Mouse (Mus musculus) left cerebral cortex, postnatal 36 days (tissue): Measurements from ENCODE around the gene Brd4. TPM values are rescaled to one million over a fixed set of nuclear protein-coding genes. Genes with fewer than 3 reads are reported as not detected.

Experiments
- DNase-seq, 2 experiments: peaks; one replicate each; pipeline ENCODE4 v3.0.0; 2021 to 2022; ENCODE audit warnings: low spot score in 2 of 2, mixed read lengths in 1 of 2
- intact Hi-C: fragments of 180-260 bp; cut with DNase I; formaldehyde crosslinking; loops from one replicate; pipeline ENCODE4 v1.15.1; 2025
- total RNA-seq, 2 experiments: library from RNA; stranded (reverse); gene quantifications; 2 replicates each; pipeline ENCODE4 v1.2.3; 2021

The Brd4 gene
- total RNA-seq, 2 experiments from 2014 or later = 103 to 147 TPM

DNA sequence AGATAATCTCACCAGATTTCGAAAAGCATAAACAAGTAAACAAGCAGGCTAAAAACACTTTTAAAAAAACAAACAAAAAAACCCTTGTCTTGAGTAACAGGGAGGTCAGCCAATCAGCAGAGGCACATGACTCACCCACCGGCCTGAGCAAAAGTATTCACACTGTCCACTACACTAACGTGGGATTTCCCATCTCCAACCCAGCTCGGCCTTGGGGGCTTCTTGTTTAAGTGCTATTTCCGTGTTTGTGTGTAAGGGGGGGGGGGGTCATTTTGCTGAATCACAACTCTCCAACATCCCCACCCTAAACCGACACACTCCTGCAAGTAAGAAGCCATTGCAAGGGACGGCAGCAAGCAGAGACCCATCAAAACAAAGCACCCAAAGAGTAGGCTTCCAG lies 1.2 kb downstream of the Brd4 start:
- intact Hi-C loops = loop anchor here (5.0 kb wide), 1 partner anchor 51 kb away; no protein-coding TSS in a partner anchor
- no peak for DNase-seq

DNA sequence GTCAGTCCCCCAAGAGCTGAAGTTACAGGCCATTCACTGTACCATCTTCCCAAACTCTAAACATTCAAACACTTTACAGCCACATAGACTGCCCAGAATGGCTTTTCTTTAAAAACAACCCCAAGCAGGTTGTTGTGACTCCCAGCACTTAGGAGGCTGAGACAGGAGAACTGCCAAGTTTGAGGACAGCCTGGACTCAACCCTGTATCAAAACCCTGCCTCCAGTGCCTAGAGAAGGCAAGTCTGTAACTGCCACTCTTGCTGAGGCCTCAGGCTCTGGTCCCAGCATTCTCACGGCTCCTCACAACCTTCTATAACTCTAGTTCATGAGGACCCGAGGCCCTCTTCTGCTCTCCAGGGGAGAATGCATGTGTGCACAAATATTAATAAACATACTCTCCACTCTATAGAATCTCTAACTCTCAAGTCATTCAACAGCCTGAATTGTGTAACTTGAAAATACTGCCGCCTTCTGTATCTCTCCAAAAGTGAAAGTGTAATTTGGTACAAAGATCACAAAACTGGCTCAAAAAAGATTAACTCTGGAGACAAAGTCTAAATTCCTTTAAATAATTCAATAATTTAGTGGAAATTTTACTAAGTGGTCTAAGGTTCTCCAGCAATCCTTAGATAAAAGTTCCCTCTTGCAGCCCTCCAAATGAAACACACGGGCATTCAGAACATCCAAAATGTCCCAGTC lies 2.8 kb downstream of the Brd4 start:
- DNase-seq = no peak
- intact Hi-C loops = loop anchor here (5.0 kb wide), 1 partner anchor 49 kb away; no protein-coding TSS in a partner anchor

DNA sequence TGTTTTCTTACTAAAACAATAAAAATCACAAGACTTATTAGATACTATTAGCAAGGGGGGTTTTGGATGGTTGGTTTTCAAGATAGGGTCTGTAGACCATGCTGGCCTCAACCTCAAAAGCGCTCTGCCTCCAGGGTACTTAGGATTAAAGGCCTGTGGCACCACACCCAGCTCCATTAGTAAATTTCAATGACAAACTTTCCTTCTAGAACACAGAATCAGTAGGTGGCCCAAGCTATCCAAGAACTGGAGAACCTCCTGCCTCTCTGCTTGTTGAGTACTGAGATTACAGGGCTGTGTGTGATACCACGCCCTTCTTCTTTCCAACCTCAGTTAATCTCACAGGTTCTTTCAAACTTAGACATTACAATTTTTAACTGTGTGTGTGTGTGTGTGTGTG lies 3.4 kb downstream of the Brd4 start:
- intact Hi-C loops = loop anchor here (5.0 kb wide), 1 partner anchor 49 kb away; no protein-coding TSS in a partner anchor
- no peak for DNase-seq

DNA sequence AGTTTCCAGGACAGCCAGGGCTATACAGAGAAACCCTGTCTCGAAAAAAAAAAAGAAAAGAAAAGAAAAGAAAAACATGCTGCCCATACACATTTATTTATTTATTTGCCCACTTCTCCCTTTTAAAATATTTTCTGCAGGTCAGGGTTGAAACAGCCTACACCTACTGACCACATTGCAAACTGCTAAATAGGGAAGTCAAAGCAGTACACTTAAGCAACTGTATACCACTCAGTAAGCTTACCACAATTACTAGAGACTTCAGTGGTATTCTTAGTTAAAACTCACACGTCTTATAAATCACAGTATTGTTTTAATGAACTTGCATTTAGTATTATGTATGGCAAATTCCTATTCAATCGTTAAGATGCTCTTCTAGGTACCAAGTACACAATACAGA lies 3.9 kb downstream of the Brd4 start:
- intact Hi-C loops = loop anchor here (5.0 kb wide), 1 partner anchor 48 kb away; no protein-coding TSS in a partner anchor
- no peak for DNase-seq

DNA sequence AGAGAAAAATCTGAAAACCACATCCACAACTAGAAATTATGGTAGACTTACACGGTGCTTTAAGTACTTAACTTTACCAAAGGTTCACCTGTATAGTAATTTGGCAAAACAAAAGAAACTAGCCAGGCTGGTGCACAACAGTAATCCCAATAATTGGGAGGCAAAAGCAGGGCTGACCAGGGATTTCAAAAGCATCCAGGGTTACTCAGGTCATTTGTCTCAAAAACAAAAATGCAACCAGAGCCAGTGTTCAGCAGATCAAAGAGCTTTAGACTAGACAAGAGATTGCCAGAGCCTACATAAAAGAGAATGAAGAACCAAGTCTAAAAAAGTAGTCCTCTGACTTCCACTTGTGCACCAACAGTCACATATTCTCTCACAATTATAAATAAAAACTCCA lies 7.3 kb downstream of the Brd4 start:
- no peak for DNase-seq
- intact Hi-C loops = loop anchor here (5.0 kb wide), 1 partner anchor 55 kb away; no protein-coding TSS in a partner anchor

DNA sequence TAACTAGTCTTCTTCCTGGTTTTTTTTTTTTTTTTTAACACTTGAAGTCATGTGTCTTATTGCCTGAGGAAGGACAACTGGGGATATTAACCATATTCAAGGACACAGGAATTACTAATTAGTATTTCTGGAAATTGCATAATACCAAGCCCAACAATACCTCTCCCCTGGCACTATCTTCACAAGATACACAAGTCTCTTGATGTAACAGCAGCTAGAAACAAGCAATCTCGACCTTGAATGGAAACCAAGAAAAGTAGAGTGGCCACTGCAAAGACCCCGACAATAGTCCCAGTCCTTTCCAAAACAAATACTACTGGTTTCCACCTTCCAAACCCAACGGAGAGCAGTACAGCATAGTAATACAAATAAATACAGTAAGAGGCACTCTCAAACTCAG lies 9.0 kb downstream of the Brd4 start:
- intact Hi-C loops = loop anchor here (5.0 kb wide), 1 partner anchor 53 kb away; no protein-coding TSS in a partner anchor

DNA sequence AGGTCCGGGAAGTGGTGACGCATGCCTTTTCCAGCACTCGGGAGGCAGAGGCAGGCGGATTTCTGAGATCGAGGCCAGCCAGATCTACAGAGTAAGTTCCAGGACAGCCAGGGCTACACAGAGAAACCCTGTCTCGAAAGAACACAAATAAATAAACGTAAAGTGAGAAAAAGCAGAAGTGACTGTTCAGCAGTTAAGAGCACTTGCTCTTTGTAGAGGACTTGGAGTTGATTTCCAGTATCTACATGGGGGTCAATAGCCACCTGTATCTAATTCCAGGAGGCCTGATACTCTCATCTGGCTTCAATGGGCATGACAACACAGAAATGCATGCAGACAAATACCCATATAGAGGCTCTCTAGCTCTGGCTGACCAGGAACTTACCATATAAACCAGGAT lies 15.4 kb downstream of the Brd4 start:
- intact Hi-C loops = no loop called here
- DNase-seq = no peak

More for the DNA sequence above, 9.0 kb downstream of the Brd4 start:
- no peak for DNase-seq

DNA sequence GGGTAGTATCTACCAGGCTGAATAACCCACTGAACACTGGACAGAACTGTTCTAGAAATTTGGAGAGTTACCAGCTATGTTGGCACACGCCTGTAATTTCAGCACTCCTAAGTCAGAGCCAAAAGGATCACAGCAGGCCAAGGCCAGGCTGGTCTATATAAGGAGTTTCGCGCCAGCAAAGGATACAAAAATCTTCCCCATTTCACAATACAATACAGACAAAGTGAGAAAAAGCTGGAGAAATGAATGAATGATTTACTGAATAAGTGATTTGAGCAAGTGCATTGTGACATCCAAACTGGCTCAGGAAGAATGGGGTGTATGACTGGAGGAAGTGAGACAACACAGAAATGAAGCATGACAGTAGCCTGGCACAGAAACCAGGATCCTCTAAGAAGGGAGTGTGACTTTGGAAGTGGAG lies 16.0 kb downstream of the Brd4 start:
- DNase-seq = no peak
- intact Hi-C loops = no loop called here

DNA sequence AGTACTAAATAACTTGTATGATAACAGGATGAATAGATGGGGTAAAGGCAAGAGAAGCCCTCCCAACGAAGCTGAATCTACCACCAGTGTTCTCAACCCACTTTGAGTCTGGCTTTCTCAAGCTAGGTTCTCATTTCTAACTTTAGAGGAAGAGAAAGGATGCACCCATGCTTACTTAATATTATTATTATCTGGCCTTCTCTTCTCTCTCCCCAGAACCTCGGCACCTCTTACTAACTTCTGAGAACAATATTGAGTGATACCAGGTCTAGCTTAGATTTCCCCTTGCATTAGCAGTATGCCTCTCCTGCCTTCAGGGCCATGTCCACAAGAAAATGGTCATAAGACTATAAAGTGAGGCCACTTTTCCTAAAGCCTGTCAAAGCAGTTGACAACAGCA lies 16.4 kb downstream of the Brd4 start:
- intact Hi-C loops = no loop called here

DNA sequence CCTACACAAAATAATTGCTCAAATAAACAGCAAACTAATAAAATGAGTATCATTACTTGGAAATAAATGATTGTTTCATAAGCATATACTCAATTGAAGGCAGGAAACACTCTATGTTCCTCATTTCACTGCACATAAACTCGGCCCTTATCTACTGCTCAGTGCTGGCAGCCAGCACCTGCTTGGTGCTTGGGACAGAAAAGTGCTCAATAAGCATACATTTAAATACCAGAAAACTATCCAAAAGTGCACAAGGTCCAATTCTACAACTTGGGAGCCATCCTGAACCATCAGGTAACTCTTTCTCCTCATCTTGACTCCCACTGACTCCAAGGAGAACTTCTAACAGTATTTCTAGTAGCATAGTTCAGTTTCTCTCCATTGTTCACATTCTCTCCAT lies 16.9 kb downstream of the Brd4 start:
- intact Hi-C loops = no loop called here

More for the DNA sequence above, 16.4 kb downstream of the Brd4 start:
- DNase-seq = no peak

DNA sequence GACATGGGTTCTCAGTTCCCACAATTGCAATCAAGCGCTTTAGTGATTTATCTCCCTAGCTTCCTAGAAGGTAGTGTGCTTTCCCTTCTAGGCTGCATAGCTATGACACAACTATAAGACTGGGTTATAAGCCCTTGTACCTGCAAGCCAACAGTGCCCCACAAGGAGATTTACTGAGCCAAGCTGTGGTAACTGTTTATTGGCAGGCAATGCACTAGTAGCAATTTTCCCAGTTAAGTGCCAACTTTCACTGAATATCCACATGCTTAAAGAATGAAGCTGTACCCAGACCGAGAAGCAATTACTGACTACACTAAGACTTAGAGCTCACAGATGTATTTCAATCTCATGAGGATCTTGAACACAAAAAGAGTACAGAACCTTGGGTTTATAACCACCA lies 20.9 kb downstream of the Brd4 start:
- intact Hi-C loops = no loop called here
- DNase-seq = no peak

More for the DNA sequence above, 16.9 kb downstream of the Brd4 start:
- no peak for DNase-seq

DNA sequence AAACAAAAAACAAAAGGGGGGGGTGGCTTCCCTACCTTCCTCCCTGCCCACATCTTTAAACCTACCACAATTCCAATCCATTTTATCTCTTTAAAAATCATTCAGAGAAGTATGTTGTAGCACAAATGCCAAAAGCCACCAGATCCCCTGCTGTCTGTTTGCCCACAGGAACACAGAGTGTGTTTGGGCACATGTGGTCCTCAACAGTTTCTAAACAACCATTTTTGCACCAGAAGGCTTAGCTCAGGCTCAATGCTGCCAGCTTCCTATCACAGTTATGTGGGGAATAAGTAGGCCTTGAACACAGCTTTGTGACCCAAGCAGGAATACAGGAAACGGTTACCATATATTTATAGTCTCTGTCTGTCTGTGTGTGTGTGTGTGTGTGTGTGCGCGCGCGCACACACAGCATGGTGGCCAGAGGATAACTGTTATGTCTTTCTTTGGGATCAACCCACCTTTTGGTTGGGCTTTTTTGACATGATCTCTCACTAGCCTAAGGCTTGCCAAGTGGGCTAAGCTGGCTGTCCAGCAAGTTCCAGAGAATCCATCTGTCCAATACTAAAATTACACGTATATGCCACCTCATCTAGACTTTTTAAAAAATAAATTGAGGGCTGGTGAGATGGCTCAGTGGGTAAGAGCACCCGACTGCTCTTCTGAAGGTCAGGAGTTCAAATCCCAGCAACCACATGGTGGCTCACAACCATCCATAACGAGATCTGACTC lies 21.5 kb downstream of the Brd4 start:
- intact Hi-C loops = no loop called here
- no peak for DNase-seq

DNA sequence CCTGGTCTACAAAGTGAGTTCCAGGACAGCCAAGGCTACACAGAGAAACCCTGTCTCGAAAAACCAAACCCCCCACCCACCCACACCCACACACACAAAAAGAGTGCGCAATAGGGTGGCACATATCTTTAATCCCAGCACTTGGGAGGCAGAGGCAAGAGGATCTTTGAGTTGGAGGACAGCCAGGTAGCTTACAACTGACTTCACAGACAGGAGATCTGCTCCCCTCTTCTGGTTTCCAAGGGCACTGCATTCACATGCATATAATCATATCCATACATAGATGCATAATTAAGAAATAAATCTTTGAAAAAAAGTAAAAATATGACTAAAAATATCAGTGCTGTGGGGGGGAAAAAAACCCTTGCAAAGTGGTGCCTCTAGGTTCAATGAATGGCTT lies 25.7 kb downstream of the Brd4 start:
- intact Hi-C loops = no loop called here

DNA sequence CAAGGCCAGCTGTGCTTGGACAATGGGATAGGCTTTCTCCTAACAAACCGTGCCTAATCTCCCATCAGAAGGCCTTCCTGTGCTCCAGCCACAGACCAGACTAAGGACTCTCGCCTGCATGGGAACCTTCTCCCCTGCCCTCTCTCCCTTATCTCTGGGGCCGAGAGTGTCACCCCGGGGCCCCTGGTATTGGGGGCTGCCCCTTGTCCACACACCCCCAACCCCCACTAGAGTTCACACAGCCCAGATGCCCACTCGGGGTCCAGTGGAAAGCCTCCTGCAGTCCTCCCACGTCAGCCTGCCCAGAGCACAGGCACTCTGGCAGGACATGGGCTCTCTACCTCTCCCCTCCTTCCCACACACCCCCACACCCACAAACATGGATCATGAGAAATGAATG lies 26.6 kb downstream of the Brd4 start:
- DNase-seq = no peak
- intact Hi-C loops = no loop called here

More for the DNA sequence above, 25.7 kb downstream of the Brd4 start:
- DNase-seq = no peak

DNA sequence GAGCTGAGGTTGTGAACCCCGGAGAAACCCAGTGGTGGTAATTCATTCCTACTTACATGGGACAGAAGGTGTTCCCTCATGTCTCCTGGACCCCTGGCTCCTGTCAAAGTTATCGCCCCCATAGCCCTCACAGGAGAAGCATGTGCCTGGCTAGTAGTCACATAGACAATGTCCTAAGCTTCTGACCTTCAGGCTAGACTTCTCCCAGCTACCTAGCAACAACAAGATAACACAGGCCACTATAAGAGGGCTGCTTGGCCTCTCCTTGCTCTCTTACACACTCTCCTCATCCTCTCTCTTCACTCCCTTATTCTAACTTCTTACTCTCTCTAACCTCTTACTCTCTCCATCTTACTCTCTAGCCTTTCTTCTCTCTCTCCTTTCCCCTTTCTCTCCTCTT lies 27.1 kb downstream of the Brd4 start:
- intact Hi-C loops = no loop called here
- no peak for DNase-seq

DNA sequence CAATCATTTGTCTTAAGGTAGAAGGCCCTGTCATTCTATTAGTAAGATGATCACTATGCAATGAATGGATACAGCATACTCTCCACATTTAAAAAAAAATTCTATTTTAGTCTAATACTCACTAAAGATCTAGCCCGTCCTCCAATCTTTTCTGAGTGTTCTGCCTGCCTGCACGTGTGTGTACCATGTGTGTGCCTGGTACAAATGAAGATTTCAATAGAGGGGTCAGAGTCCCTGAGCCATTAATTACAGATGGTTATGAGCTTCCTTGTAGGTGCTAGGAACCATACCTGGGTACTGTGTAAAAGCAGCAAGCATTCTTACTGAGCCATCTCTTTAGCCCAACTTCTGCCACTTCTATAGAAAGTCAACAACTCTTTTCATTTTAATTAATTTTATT lies 27.6 kb downstream of the Brd4 start:
- intact Hi-C loops = no loop called here
- DNase-seq = no peak

DNA sequence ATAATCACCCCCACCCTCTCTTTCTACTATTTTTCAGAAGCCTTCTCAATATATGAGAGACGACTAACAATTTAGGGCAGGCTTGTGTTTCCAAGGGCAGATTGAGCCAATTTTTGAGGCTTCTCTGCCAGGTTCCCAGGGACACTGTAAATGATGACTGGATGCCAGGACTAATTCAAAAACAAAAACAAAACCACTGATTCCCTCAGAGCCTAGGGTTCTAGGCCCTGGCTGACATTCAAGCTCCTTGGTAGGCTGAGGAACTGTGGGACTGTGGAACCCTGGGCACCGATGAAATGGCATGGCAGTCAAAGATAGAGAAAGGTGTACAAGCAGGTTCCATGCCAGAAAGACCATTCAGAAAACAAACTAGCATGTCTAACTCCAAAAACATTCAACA lies 31.3 kb downstream of the Brd4 start:
- no peak for DNase-seq
- intact Hi-C loops = no loop called here

DNA sequence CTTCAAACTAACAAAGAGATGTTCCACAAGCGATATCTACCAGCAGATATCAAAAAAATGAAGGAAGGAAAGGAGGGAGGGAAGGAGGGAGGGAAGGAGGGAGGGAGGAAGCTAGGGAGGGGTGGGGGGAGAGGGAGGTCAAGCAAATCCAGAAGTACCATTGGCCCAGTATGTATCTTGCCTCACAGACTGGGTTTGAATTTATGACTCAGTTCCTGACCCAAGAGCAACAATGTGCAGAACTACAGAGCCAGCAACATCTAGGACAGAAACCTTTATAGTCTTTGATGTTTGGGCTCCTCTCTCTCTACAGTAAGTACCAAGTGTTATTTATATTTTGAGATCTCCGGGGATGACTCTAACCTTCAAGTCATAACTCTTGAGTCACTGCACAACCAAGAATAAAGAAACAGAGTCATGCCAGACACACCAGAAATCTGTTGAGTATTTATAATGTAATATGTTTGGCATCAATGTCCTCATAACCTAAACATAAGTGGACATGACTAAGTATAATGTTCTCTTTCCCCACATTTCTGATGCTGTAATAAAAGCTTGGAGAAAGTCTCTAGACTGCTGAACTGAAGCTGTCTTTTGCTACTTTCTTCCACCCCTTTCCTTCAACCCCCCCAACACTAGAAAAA lies 32.6 kb downstream of the Brd4 start:
- DNase-seq = no peak
- intact Hi-C loops = no loop called here

DNA sequence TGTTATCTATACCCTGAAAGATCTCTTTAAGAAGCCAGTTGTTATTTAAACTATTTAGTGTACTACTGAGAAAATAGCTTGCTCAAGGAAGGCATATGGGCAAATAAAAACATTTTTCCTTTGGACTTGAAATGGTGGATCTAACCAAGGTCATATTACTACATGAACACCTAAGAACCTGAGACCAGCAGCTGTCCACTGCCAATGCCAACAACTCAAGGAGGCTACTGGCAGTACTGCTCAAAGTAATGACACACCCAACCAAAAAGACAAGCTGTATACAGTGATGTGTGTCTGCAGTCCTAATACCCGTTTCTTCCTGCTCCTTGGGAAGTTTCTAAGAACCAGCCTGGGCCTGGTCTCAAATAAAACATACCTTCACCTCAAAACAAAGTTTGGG lies 34.5 kb downstream of the Brd4 start:
- intact Hi-C loops = no loop called here
- DNase-seq = no peak

DNA sequence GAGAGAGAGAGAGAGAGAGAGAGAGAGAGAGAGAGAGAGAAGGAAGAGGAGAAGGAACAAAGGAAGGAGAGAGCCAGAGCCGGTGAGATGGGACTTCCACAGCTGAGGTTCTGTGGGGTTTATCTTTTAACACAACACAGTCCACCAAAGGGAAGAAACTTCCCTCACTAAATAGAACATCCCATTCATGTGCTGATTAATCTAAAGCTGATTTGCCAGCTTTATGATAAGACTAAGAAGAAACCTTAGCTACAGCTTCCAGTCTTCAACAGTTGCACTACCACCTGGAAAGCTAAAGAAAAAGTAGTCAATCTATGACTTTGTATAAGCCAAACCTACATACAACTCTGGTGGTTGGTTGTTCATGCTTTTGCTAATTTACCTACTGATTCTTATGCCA lies 36.3 kb downstream of the Brd4 start:
- no peak for DNase-seq
- intact Hi-C loops = no loop called here

DNA sequence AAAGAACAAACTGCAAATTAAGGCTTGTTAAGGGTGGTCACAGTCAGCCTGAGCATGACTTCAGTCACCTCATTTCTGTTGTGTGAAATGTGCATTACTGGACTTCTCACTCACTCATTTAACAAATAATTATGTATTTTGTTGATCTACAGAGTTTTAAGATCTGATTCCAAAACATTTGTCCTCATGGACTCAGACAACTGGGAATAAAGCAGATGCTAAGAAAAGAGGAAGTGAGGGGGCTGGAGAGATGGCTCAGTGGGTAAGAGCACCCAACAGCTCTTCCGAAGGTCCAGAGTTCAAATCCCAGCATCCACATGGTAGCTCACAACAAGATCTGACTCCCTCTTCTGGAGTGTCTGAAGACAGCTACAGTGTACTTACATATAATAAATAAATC lies 36.9 kb downstream of the Brd4 start:
- DNase-seq = no peak
- intact Hi-C loops = no loop called here
